Mouse (Mus musculus): ENCODE measurements at regions not wholly inside any gene's neighbourhood (a gene's known extent, or its start where the extent isn't known, plus 50 kb on each side); places are given as distances from the start of the nearest gene placed in this dataset.

DNA sequence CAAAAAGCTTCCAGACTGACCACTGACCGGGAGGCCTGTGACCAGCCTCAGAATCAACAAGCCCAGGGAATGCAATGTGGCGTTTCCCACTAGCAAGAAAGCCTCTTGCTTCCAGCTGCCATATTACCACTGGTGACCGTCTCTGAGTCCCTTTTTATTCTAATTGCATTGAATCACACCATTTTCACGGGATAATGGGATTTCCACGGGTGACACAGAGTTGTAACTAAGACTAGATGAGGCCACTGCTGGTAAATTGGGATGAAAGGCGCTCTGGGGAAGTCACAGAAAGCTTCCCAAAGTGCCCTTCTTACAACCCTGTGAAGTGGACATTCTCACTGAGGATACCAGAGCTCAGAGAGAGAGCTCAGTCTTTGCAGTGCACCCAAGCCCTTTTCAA lies 107.4 kb downstream of the Mrm1 start:
- Histone ChIP-seq H3K27ac (replicated peaks) (no peak overlapping the region), H3K36me3 (ENCODE audit: control insufficient read depth, insufficient read depth, low read length) (no peaks in the 10 kb centered on the region), H3K27me3 (ENCODE audit: control insufficient read depth, insufficient read depth, low read length) (no peaks in the 10 kb centered on the region), H3K4me2 (replicated peaks; ENCODE audit: low read depth) (no peak overlapping the region), H3K4me3 (ENCODE audit: low read depth, low read length) (no peak overlapping the region), H3K4me1 (replicated peaks; ENCODE audit: control insufficient read depth, insufficient read depth) (no peaks in the 10 kb centered on the region), H3K9ac (ENCODE audit: low read length) (no peak overlapping the region), H3K9me3 (ENCODE audit: control insufficient read depth, low read length) (no peaks in the 10 kb centered on the region)
- ATAC-seq (ENCODE audit: low FRiP score, low TSS enrichment) (no peak), DNase-seq (ENCODE audit: low spot score) (no peak)
- TF ChIP-seq CTCF (IDR thresholded peaks at IDR 0.05; ENCODE audit: low read depth) (no peak), EP300 (optimal IDR thresholded peaks at IDR 0.05) (no peak)
- WGBS: 46% methylated on average over 6 of the region's 6 CpGs

DNA sequence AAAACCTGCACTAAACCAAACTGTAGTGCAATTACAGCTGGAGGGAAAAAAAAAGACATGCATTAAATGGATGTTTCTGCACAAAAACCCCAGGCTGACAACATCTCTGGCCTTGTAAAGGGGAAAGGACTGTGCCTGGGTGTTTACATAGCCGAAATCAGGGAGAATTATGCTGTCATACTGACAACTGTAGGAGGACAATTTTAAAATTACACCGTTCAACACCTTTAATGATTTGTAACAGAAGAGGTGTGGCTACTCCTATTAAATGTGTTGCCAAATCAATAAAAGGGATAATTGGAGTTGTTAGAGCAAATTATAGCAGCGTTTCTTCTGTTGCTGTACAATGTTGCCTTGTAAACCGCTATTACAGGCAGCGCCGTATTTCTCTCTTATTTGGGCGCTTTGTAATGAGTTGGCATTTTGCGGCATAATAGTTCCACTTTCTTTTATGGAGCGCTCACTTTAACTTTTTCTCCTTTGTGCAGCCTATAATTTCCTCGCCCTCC lies 111.0 kb downstream of the Mrm1 start:
- Histone ChIP-seq H3K9ac (ENCODE audit: low read length) (no peak overlapping the region), H3K4me3 (ENCODE audit: low read depth, low read length) (no peak overlapping the region), H3K4me2 (replicated peaks; ENCODE audit: low read depth) (no peak overlapping the region), H3K36me3 (ENCODE audit: control insufficient read depth, insufficient read depth, low read length) (no peaks in the 10 kb centered on the region), H3K27ac (replicated peaks) (no peak overlapping the region), H3K9me3 (ENCODE audit: control insufficient read depth, low read length) (no peaks in the 10 kb centered on the region), H3K4me1 (replicated peaks; ENCODE audit: control insufficient read depth, insufficient read depth) (no peaks in the 10 kb centered on the region), H3K27me3 (ENCODE audit: control insufficient read depth, insufficient read depth, low read length) (no peaks in the 10 kb centered on the region)
- TF ChIP-seq CTCF (IDR thresholded peaks at IDR 0.05; ENCODE audit: low read depth): no peak
- no peak for TF ChIP-seq EP300 (optimal IDR thresholded peaks at IDR 0.05)
- ATAC-seq (ENCODE audit: low FRiP score, low TSS enrichment): no peak
- no peak for DNase-seq (ENCODE audit: low spot score)
- 75% methylated on average over 10 of the region's 10 CpGs for WGBS

DNA sequence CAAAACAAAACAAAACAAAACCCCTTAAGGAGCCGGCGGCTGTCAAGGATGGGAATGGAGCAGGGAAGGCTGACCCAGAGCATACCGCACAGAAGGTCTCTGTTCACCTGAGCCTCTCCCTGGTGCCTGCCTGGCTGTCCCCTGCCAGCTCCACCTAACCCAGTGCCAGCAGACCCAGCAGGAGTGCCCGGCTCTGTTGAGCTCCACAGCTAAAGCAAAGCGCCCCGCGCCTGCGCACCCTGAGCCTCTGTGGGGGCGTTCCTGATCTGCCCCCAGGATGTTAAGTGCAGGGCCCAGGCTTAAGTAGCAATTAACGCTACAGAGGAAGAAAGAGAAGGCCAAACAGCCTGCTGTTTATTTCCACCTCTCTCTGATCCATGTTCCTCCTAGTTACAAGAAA lies 111.5 kb downstream of the Mrm1 start:
- WGBS: 28% methylated on average over 10 of the region's 10 CpGs
- no peaks in the 10 kb centered on the region for H3K4me1 ChIP-seq (replicated peaks; ENCODE audit: control insufficient read depth, insufficient read depth)
- ATAC-seq (ENCODE audit: low FRiP score, low TSS enrichment): no peak
- no peaks in the 10 kb centered on the region for H3K36me3 ChIP-seq (ENCODE audit: control insufficient read depth, insufficient read depth, low read length)
- H3K9me3 ChIP-seq (ENCODE audit: control insufficient read depth, low read length): no peaks in the 10 kb centered on the region
- H3K27me3 ChIP-seq (ENCODE audit: control insufficient read depth, insufficient read depth, low read length): no peaks in the 10 kb centered on the region
- TF ChIP-seq CTCF (IDR thresholded peaks at IDR 0.05; ENCODE audit: low read depth): no peak
- no peak for TF ChIP-seq EP300 (optimal IDR thresholded peaks at IDR 0.05)
- H3K4me2 ChIP-seq (replicated peaks; ENCODE audit: low read depth): no peak overlapping the region
- no peak overlapping the region for H3K4me3 ChIP-seq (ENCODE audit: low read depth, low read length)
- DNase-seq (ENCODE audit: low spot score): no peak
- no peak overlapping the region for H3K9ac ChIP-seq (ENCODE audit: low read length)
- no peak overlapping the region for H3K27ac ChIP-seq (replicated peaks)

DNA sequence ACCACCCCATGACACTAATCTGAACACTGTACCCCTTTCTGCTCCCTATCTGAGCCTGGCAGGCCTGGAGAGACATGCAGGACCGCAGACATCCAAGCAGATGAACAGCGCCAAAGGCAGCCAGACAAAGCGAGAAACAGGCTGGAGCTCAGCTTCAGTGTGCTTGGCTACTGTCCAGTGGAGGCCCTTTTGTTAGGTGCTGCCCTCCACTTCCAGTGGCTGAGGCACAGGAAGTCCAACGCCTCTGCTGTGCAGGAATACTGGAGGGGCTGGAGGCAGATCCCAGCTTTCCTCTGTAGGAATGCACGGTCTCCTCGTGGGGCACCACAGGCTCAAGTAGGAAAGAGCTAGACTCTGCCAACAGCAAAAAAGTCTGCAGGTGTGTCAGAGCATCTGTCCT lies 112.6 kb downstream of the Mrm1 start:
- no peak overlapping the region for H3K9ac ChIP-seq (ENCODE audit: low read length)
- H3K4me2 ChIP-seq (replicated peaks; ENCODE audit: low read depth): no peak overlapping the region
- ATAC-seq (ENCODE audit: low FRiP score, low TSS enrichment) (no peak), DNase-seq (ENCODE audit: low spot score) (no peak)
- no peak overlapping the region for H3K4me3 ChIP-seq (ENCODE audit: low read depth, low read length)
- WGBS: 40% methylated on average over 6 of the region's 6 CpGs
- TF ChIP-seq CTCF (IDR thresholded peaks at IDR 0.05; ENCODE audit: low read depth) (no peak), EP300 (optimal IDR thresholded peaks at IDR 0.05) (no peak)
- no peaks in the 10 kb centered on the region for H3K4me1 ChIP-seq (replicated peaks; ENCODE audit: control insufficient read depth, insufficient read depth)
- H3K27ac ChIP-seq (replicated peaks): no peak overlapping the region
- no peaks in the 10 kb centered on the region for H3K36me3 ChIP-seq (ENCODE audit: control insufficient read depth, insufficient read depth, low read length)
- H3K9me3 ChIP-seq (ENCODE audit: control insufficient read depth, low read length): no peaks in the 10 kb centered on the region
- H3K27me3 ChIP-seq (ENCODE audit: control insufficient read depth, insufficient read depth, low read length): no peaks in the 10 kb centered on the region

DNA sequence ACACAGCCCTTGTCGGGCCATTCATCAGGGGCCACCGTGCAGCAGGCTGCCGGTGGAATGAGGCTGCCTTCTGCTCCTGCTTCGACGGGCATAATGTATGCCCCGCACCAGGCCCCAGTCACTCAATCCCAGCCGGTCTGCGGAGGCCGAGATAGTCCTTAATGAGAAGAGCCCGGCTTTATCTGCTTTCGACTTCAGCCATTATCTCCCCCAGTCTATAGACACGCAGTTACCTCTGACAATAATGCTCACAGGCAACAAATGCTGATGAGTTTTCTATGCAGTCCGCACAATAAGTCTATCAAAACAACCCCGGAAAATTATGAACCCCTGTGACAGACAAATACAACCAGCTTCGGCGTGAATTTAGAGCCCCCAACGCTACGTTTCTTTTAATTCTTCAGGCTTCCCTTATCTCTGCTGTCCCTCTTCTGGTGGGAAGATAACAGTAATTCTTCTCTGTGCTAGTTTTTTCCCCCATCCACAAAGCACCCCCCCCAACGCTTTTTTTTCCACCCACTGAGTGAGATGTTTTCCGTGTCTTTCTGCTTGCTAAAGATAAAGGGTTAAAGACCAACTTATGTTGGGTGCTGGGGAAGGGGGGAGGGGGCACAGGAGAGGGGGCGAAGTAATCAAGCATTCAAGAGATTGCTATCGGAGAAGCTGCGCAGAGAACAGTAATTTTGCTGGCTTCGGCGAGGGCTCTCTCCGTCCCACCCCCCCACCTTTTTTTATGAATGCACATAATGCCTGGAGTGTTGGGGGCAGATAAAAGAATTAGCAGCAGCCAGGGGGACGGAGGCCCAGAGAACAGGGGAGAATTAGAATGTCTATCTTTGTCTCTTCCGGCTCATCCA lies 117.8 kb downstream of the Mrm1 start:
- DNase-seq (ENCODE audit: low spot score) (no peak), ATAC-seq (ENCODE audit: low FRiP score, low TSS enrichment) (no peak)
- no peaks in the 10 kb centered on the region for H3K36me3 ChIP-seq (ENCODE audit: control insufficient read depth, insufficient read depth, low read length)
- H3K4me1 ChIP-seq (replicated peaks; ENCODE audit: control insufficient read depth, insufficient read depth): no peaks in the 10 kb centered on the region
- 6% methylated on average over 28 of the region's 28 CpGs for WGBS
- H3K9me3 ChIP-seq (ENCODE audit: control insufficient read depth, low read length): no peaks in the 10 kb centered on the region
- H3K4me3 ChIP-seq (ENCODE audit: low read depth, low read length): no peak overlapping the region
- no peak overlapping the region for H3K27ac ChIP-seq (replicated peaks)
- H3K27me3 ChIP-seq (ENCODE audit: control insufficient read depth, insufficient read depth, low read length): no peaks in the 10 kb centered on the region
- H3K9ac ChIP-seq (ENCODE audit: low read length): no peak overlapping the region
- H3K4me2 ChIP-seq (replicated peaks; ENCODE audit: low read depth): no peak overlapping the region
- TF ChIP-seq EP300 (optimal IDR thresholded peaks at IDR 0.05) (no peak), CTCF (IDR thresholded peaks at IDR 0.05; ENCODE audit: low read depth) (no peak)

DNA sequence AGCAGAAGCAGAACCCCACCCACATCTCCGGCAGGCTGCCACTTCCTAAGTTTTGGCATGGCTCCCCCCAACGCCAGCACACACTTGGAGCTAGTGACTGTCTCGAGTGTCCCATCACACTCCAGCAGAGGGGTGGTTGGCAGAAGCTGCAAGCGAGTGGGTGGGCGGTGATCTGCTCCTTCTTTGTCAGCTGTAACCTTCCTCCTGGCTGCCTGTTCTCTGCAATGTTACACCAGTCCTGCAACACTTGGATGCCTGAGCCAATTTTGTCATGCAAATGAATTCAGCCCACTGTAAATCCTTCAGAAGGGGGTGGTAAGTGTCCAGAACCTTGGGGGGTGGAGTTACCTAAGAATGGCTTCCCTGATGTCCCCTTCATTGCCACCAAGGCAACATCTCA lies 121.8 kb downstream of the Mrm1 start:
- Histone ChIP-seq H3K36me3 (ENCODE audit: control insufficient read depth, insufficient read depth, low read length) (no peaks in the 10 kb centered on the region), H3K27me3 (ENCODE audit: control insufficient read depth, insufficient read depth, low read length) (no peaks in the 10 kb centered on the region), H3K4me3 (ENCODE audit: low read depth, low read length) (no peak overlapping the region), H3K9ac (ENCODE audit: low read length) (no peak overlapping the region), H3K27ac (replicated peaks) (no peak overlapping the region), H3K4me2 (replicated peaks; ENCODE audit: low read depth) (no peak overlapping the region), H3K9me3 (ENCODE audit: control insufficient read depth, low read length) (no peaks in the 10 kb centered on the region), H3K4me1 (replicated peaks; ENCODE audit: control insufficient read depth, insufficient read depth) (no peaks in the 10 kb centered on the region)
- TF ChIP-seq CTCF (IDR thresholded peaks at IDR 0.05; ENCODE audit: low read depth) (no peak), EP300 (optimal IDR thresholded peaks at IDR 0.05) (no peak)
- ATAC-seq (ENCODE audit: low FRiP score, low TSS enrichment) (no peak), DNase-seq (ENCODE audit: low spot score) (no peak)
- 45% methylated on average over 5 of the region's 5 CpGs for WGBS
